Mouse (Mus musculus): ENCODE measurements around the gene Ercc5.

The Ercc5 gene

GRCm38 (mm10) chr1:44147563-44148381 lies at the start of gene Ercc5:
Gene Ercc5 (plus strand): TSS chr1:44147744.
- DNase-seq: peak; percentile 91 to 94

GRCm38 (mm10) chr1:44101448-44102225 lies 45.9 kb upstream of the Ercc5 start:
- peak; percentile 11 to 24 for DNase-seq

GRCm38 (mm10) chr1:44102259-44102717 lies 45.3 kb upstream of the Ercc5 start, which contains the start of gene Tex30:
Gene Tex30 (minus strand): TSS chr1:44102441.
- DNase-seq: peak; percentile 94 to 95

GRCm38 (mm10) chr1:44102939-44103338 lies 44.6 kb upstream of the Ercc5 start:
- DNase-seq: no peak

GRCm38 (mm10) chr1:44117571-44117970 lies 30.0 kb upstream of the Ercc5 start:
- no peak for DNase-seq

- peak; percentile 94 to 96 for DNase-seq
These were observed 29.1 kb upstream of the Ercc5 start, which contains the start of the genes Kdelc1 and Bivm for GRCm38 (mm10) chr1:44118239-44119054. Gene Kdelc1 (minus strand): TSS chr1:44118808. Gene Bivm (plus strand): TSS chr1:44118957.

- DNase-seq: peak; percentile 83 to 88
These were observed 28.1 kb upstream of the Ercc5 start for GRCm38 (mm10) chr1:44119201-44120073.

- DNase-seq: no peak
These were observed 27.5 kb upstream of the Ercc5 start for GRCm38 (mm10) chr1:44120074-44120406.

- DNase-seq: no peak
These were observed 25.3 kb upstream of the Ercc5 start for GRCm38 (mm10) chr1:44122256-44122655.

- no peak for DNase-seq
These were observed 22.0 kb upstream of the Ercc5 start for GRCm38 (mm10) chr1:44125590-44125989.

- DNase-seq: no peak
These were observed 17.5 kb upstream of the Ercc5 start for GRCm38 (mm10) chr1:44129929-44130581.

- no peak for DNase-seq
These were observed 7.3 kb upstream of the Ercc5 start for GRCm38 (mm10) chr1:44140232-44140631.

GRCm38 (mm10) chr1:44142747-44143146 lies 4.8 kb upstream of the Ercc5 start:
- peak in 1 of 2 experiments; percentile 20 for DNase-seq

- no peak for DNase-seq
These were observed 1.2 kb downstream of the Ercc5 start for GRCm38 (mm10) chr1:44148706-44149105.

- no peak for DNase-seq
These were observed 7.7 kb downstream of the Ercc5 start for GRCm38 (mm10) chr1:44155287-44155686.

- no peak for DNase-seq
These were observed 10.8 kb downstream of the Ercc5 start for GRCm38 (mm10) chr1:44158317-44158716.

- no peak for DNase-seq
These were observed 14.3 kb downstream of the Ercc5 start for GRCm38 (mm10) chr1:44161818-44162217.

GRCm38 (mm10) chr1:44162389-44162788 lies 14.8 kb downstream of the Ercc5 start:
- no peak for DNase-seq

GRCm38 (mm10) chr1:44167859-44168383 lies 20.4 kb downstream of the Ercc5 start:
- no peak for DNase-seq

- no peak for DNase-seq
These were observed 25.1 kb downstream of the Ercc5 start for GRCm38 (mm10) chr1:44172656-44173055.

- DNase-seq: no peak
These were observed 26.4 kb downstream of the Ercc5 start for GRCm38 (mm10) chr1:44173903-44174302.
